Comparison of ENCODE assay signal across 28 mouse cellular contexts in genomic region chr14:13176149-13176548, GRCm38 (mm10).
"Had no signal": no experiment of that assay in that cellular context is flagged by ENCODE, and none has a peak within 500 bp of the region (broad histone marks: within the 10 kb centered on the region; RNA-seq: fewer than 3 reads in every experiment).

No protein-coding gene starts in this region.

- H3K4me3 ChIP-seq: embryonic facial prominence, embryonic 10.5 days; embryonic facial prominence, embryonic 12.5 days; embryonic facial prominence, embryonic 13.5 days; embryonic facial prominence, embryonic 15.5 days; erythroblast, embryonic 14.5 days; forebrain, embryonic 10.5 days; forebrain, embryonic 12.5 days; forebrain, embryonic 13.5 days; forebrain, embryonic 15.5 days; gastrocnemius, adult 2 months; heart, adult 2 months had no signal

- DNase-seq: cerebellum, adult 8-10 months; cerebellum, adult 9-10 months; cerebellum, adult 9-11 months; cerebellum, postnatal 10 days; cerebellum, postnatal 14 days; cerebellum, postnatal 25 days; cerebellum, postnatal 36 days; embryo, embryonic 11 days; forebrain, postnatal 0 days; gastrocnemius, adult 2 months; gastrocnemius, postnatal 10 days; gastrocnemius, postnatal 14 days; gastrocnemius, postnatal 25 days; gastrocnemius, postnatal 36 days; heart, adult 11 months; heart, adult 18-20 months; heart, adult 2 months had no signal

- H3K4me2 ChIP-seq: embryonic facial prominence, embryonic 12.5 days; embryonic facial prominence, embryonic 13.5 days; embryonic facial prominence, embryonic 15.5 days; forebrain, embryonic 12.5 days; forebrain, embryonic 13.5 days; forebrain, embryonic 15.5 days had no signal

- H3K27me3 ChIP-seq: embryonic facial prominence, embryonic 12.5 days; embryonic facial prominence, embryonic 13.5 days; embryonic facial prominence, embryonic 15.5 days; forebrain, embryonic 12.5 days; forebrain, embryonic 13.5 days; forebrain, embryonic 15.5 days had no signal

- H3K9me3 ChIP-seq: embryonic facial prominence, embryonic 10.5 days; embryonic facial prominence, embryonic 12.5 days; embryonic facial prominence, embryonic 13.5 days; embryonic facial prominence, embryonic 15.5 days; forebrain, embryonic 10.5 days; forebrain, embryonic 12.5 days; forebrain, embryonic 13.5 days; forebrain, embryonic 15.5 days had no signal

- H3K9ac ChIP-seq: embryonic facial prominence, embryonic 12.5 days; embryonic facial prominence, embryonic 13.5 days; embryonic facial prominence, embryonic 15.5 days; forebrain, embryonic 12.5 days; forebrain, embryonic 13.5 days; forebrain, embryonic 15.5 days; forebrain, postnatal 0 days had no signal

- ATAC-seq: forebrain, embryonic 13.5 days; forebrain, embryonic 14.5 days; forebrain, embryonic 15.5 days; forebrain, embryonic 16.5 days; forebrain, postnatal 0 days had no signal

- H3K4me1 ChIP-seq: embryonic facial prominence, embryonic 10.5 days; embryonic facial prominence, embryonic 12.5 days; embryonic facial prominence, embryonic 13.5 days; embryonic facial prominence, embryonic 15.5 days; forebrain, embryonic 10.5 days; forebrain, embryonic 12.5 days; forebrain, embryonic 13.5 days; forebrain, embryonic 15.5 days had no signal

- H3K36me3 ChIP-seq: embryonic facial prominence, embryonic 10.5 days; embryonic facial prominence, embryonic 12.5 days; embryonic facial prominence, embryonic 13.5 days; embryonic facial prominence, embryonic 15.5 days; forebrain, embryonic 10.5 days; forebrain, embryonic 12.5 days; forebrain, embryonic 15.5 days had no signal

- H3K27ac ChIP-seq: embryonic facial prominence, embryonic 10.5 days; embryonic facial prominence, embryonic 12.5 days; embryonic facial prominence, embryonic 13.5 days; embryonic facial prominence, embryonic 15.5 days; forebrain, embryonic 10.5 days; forebrain, embryonic 12.5 days; forebrain, embryonic 13.5 days; forebrain, embryonic 15.5 days; gastrocnemius, adult 2 months; heart, adult 2 months had no signal
